Mouse (Mus musculus) myocyte (in vitro differentiated cells): ENCODE data around the gene Cdc25b.

Experiments used
- E2F4 ChIP-seq: IDR thresholded peaks from one replicate; pipeline ENCODE4 v1.6.1; 2011; ENCODE audit warnings: mild to moderate bottlenecking, control low read depth, moderate library complexity; ENCODE audit not compliant: insufficient read depth
- MYOD1 ChIP-seq, 3 experiments: IDR thresholded peaks; one replicate each; pipeline ENCODE4 v1.6.1; 2011; ENCODE audit warnings: control low read depth in 2 of 3, low read depth in 2 of 3, mild to moderate bottlenecking in 2 of 3, moderate library complexity in 1 of 3; ENCODE audit not compliant: insufficient read length in 2 of 3, control insufficient read depth in 1 of 3
- POLR2A ChIP-seq: IDR thresholded peaks from one replicate; pipeline ENCODE4 v1.6.1; 2011; ENCODE audit warnings: low read depth, mild to moderate bottlenecking, control low read depth, moderate library complexity; ENCODE audit not compliant: insufficient read length

DNA sequence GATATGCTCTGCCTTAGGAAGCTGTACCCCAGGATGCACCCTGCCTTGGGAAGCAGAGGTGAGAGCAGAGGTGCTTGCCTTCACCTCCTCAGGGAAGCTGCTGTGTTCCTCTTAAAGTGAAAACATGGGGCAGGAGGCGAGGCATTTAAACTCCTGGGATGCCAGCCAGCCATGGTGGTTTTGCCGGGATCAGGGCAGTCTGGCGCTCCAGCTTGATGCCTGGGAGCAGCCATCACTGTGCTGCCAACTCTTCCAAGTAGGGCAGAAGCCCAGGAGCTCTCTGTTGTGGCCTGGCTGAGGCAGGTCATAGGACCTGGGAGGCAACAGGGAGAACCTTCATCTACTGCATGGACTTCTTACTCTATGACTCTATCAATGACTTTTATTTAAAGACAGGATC is 14.5 kb downstream of the Cdc25b start:
- TF ChIP-seq E2F4: no peak
- TF ChIP-seq MYOD1 (IDR thresholded peaks at IDR 0.05; ENCODE audit: control insufficient read depth in 1 of 3, insufficient read length in 2 of 3, low read depth in 2 of 3): no peak
- no peak for TF ChIP-seq POLR2A
